Mouse (Mus musculus): ENCODE measurements at regions not wholly inside any gene's neighbourhood (a gene's known extent, or its start where the extent isn't known, plus 50 kb on each side); places are given as distances from the start of the nearest gene placed in this dataset.
"Not testable (repeated sequence)": the region's sequence is repeated elsewhere in the genome, so short reads cannot be mapped to it uniquely, and the experiment has no call there.

- not testable (repeated sequence) for TF ChIP-seq POLR2A (IDR thresholded peaks at IDR 0.05; ENCODE audit: low read depth, low read length); CTCF (IDR thresholded peaks at IDR 0.05; ENCODE audit: borderline replicate concordance, insufficient read depth, low read length)
Observed at GRCm38 (mm10) chr10:26607081-26607480, 146.1 kb upstream of the Arhgap18 start.
